Mouse (Mus musculus) kidney, embryonic 14.5 days (tissue): Measurements from ENCODE around the gene Pmp22. TPM values are rescaled to one million over a fixed set of nuclear protein-coding genes. Genes with fewer than 3 reads are reported as not detected.

ENCODE experiments used
- ATAC-seq: fragments of 200-750 bp; cut with Nextera tagmentation; 2 replicates; pipeline ENCODE4 v1.8.0; 2017; ENCODE audit warnings: moderate number of reproducible peaks, mild to moderate bottlenecking, moderate TSS enrichment, moderate library complexity; ENCODE audit not compliant: low FRiP score, low TSS enrichment
- H3K27ac ChIP-seq: fragments of 300-500 bp; sonication (generic); 2 replicates; pipeline ENCODE4 v1.5.1; 2014; ENCODE audit warnings: low read depth, mild to moderate bottlenecking, low read length, moderate library complexity, mixed read lengths
- H3K27me3 ChIP-seq: fragments of 300-500 bp; sonication (generic); 2 replicates; pipeline ENCODE4 v1.6.1; 2014; ENCODE audit warnings: mild to moderate bottlenecking, low read length; ENCODE audit not compliant: control insufficient read depth, insufficient read depth
- H3K36me3 ChIP-seq: fragments of 300-500 bp; sonication (generic); 2 replicates; pipeline ENCODE4 v1.6.1; 2014; ENCODE audit warnings: low read length, mixed read lengths; ENCODE audit not compliant: control insufficient read depth, insufficient read depth
- H3K4me1 ChIP-seq: fragments of 300-500 bp; sonication (generic); 2 replicates; pipeline ENCODE4 v1.6.1; 2014; ENCODE audit warnings: low read length, mixed read lengths; ENCODE audit not compliant: control insufficient read depth, insufficient read depth
- H3K4me2 ChIP-seq: fragments of 300-500 bp; sonication (generic); replicated peaks from 2 replicates; pipeline ENCODE4 v1.6.1; 2014; ENCODE audit warnings: low read depth, mild to moderate bottlenecking, low read length
- H3K4me3 ChIP-seq: fragments of 300-500 bp; sonication (generic); 2 replicates; pipeline ENCODE4 v1.5.1; 2014; ENCODE audit warnings: mild to moderate bottlenecking, low read length
- H3K9ac ChIP-seq: fragments of 300-500 bp; sonication (generic); 2 replicates; pipeline ENCODE4 v1.6.1; 2014; ENCODE audit warnings: low read depth, mild to moderate bottlenecking, low read length, moderate library complexity
- H3K9me3 ChIP-seq: fragments of 300-500 bp; sonication (generic); 2 replicates; pipeline ENCODE4 v1.6.1; 2016; ENCODE audit warnings: low read length; ENCODE audit not compliant: control insufficient read depth
- WGBS: fragments of 180-500 bp; shearing (Covaris S2); extraction: QIAGEN DNeasy Blood & Tissue Kit; methylation state at CpG from one replicate; pipeline ENCODE4 v1.1.7; 2014; 5-methylcytosine and 5-hydroxymethylcytosine counted together
- polyA plus RNA-seq: library from polyadenylated mRNA; unstranded; fragments of >200 nt; fragmentation: Nextera tagmentation; extraction: Ambion mirVana; gene quantifications from 2 replicates; pipeline ENCODE4 v1.2.1, GENCODE M21; 2014

The Pmp22 gene
- polyA plus RNA-seq, 1 experiment from 2014 or later = 68.1 TPM

DNA sequence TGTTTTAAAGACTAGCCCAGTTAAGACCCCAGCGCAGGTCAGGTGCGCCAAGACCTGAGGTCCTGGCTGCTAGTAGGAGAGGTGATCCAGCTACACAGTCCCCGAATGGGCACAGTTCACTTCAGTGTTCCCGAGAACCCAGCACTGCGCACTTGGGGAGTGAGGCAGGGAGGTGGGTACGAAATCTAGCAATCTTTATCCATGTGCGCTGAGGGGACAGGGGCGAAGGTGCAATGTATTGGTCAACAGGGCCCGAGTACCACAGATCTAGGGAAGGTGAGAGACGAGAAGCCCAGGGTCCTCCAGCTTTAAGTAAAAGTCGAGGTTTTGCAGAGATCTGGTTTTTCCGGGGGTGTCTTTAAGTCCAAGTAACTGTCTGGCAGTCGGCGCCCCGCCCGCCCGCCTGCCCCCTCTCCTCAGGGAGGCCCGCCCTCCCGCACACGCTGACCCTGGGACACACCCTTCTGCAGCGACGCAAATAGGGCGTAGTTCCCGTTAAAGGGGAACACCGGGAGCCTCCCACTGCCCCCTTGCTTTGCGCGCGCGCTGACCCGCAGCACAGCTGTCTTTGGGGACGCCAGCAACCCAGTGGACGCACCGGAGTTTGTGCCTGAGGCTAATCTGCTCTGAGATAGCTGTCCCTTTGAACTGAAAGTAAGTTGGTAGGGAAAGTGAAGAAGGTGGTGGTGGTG is 2.4 kb downstream of the Pmp22 start:
- Histone ChIP-seq H3K27ac (peak overlapping the region; percentile 90; the same call in 1 of the 2 replicates), H3K9me3 (no peaks in the 10 kb centered on the region), H3K4me3 (peak overlapping the region; percentile 61), H3K9ac (peak overlapping the region; percentile 71; the same call in 1 of the 2 replicates), H3K4me2 (peak overlapping the region; percentile 91), H3K36me3 (0 out of 2 replicates have a peak, but pooled peaks cover 3% of the 10 kb centered on the region), H3K27me3 (peaks cover 33% of the 10 kb centered on the region), H3K4me1 (peaks cover 30% of the 10 kb centered on the region)
- no peak for ATAC-seq
- WGBS = 5% methylated on average over 33 of the region's 33 CpGs

- Histone ChIP-seq H3K27ac (peak overlapping the region; percentile 90; the same call in 1 of the 2 replicates), H3K4me1 (peaks cover 30% of the 10 kb centered on the region), H3K9ac (peak overlapping the region; percentile 71; the same call in 1 of the 2 replicates), H3K27me3 (peaks cover 33% of the 10 kb centered on the region), H3K4me2 (peak overlapping the region; percentile 91), H3K4me3 (peak overlapping the region; percentile 61), H3K9me3 (no peaks in the 10 kb centered on the region), H3K36me3 (0 out of 2 replicates have a peak, but pooled peaks cover 3% of the 10 kb centered on the region)
- whole genome bisulfite sequencing = 5% methylated on average over 11 of the region's 11 CpGs
- no peak for ATAC-seq
Observed at GRCm38 (mm10) chr11:63131693-63132040, 2.9 kb downstream of the Pmp22 start.

GRCm38 (mm10) chr11:63132151-63132500 is 3.3 kb downstream of the Pmp22 start:
- Histone ChIP-seq H3K9me3 (no peaks in the 10 kb centered on the region), H3K4me1 (peaks cover 30% of the 10 kb centered on the region), H3K4me2 (peak overlapping the region; percentile 91), H3K9ac (peak overlapping the region; percentile 71), H3K36me3 (peaks cover 3% of the 10 kb centered on the region; the same call in 1 of the 2 replicates), H3K27me3 (peaks cover 33% of the 10 kb centered on the region), H3K4me3 (peak overlapping the region; percentile 61), H3K27ac (peak overlapping the region; percentile 90)
- WGBS = 1% methylated on average over 11 of the region's 11 CpGs
- no peak for ATAC-seq

DNA sequence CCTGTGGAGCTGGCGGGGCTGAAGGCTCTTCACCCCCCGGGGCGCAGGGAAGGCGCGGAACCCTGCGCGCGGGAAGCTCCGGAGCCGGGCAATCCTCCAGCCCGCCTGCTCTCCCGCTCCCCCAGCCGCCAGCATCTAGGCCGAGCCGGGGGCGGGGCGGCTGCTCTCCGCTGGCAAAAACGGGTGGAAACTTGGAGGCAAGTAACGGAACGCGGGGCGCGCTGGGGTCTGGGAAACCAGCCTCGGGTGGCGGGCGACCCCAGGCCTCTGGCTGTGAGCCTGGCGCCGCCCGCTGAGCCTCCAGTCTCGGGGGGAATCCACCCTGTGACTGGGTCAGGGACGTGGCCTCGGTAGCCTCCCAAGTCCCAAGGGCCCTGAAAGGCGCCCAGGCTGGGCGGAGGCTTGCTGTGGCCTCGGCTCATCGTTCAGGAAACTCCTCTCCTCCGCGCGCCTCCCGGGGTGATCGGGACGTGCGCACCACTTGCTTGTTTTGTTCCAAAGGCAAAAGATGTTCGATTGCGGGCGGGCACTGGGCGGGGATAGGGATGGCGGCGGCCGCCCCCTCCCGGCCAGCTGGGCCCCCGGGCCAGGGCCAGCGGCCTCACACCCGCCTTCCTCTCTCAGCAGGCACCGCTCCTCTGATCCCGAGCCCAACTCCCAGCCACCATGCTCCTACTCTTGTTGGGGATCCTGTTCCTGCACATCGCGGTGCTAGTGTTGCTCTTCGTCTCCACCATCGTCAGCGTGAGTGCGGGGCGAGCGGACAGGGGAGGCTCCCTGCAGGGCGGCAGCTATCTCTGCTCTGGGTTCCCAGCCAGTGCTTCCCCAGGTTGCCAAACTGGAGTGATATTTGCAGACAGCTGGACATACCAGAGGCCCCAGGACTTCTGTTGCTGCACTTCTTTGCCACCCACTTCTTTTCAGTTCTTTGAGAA is 4.0 kb downstream of the Pmp22 start:
- under 1% methylated on average over 61 of the region's 66 CpGs for WGBS
- peaks cover 33% of the 10 kb centered on the region for H3K27me3 ChIP-seq
- peaks cover 3% of the 10 kb centered on the region; the same call in 1 of the 2 replicates for H3K36me3 ChIP-seq
- H3K4me1 ChIP-seq = peaks cover 30% of the 10 kb centered on the region
- H3K9me3 ChIP-seq = no peaks in the 10 kb centered on the region
- H3K4me2 ChIP-seq = peak overlapping the region; percentile 91
- peak overlapping the region; percentile 71 for H3K9ac ChIP-seq
- ATAC-seq = peak; percentile 58; the same call in 1 of the 2 replicates
- peak overlapping the region; percentile 90 for H3K27ac ChIP-seq
- H3K4me3 ChIP-seq = peak overlapping the region; percentile 61

DNA sequence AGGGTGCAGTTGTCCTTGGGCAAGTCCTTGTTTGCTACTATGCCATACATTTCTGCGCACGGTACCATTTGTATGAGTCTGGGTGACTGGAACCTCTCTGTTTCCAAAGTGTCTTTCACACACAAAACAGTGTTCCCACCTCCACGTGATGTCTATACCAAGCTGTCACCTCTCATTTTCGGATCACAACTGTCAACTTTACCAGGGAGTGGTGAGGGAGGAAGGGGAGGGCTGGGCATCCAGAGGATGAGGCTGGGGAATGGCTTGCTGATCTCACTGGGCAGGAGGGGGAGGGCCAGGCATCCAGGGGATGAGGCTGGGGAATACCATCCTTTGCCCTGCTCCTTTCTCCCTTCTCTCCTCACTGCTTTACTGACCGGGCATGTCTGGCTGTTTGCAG is 5.2 kb downstream of the Pmp22 start:
- no peak overlapping the region for H3K9ac ChIP-seq
- H3K4me2 ChIP-seq = peak overlapping the region; percentile 91; the same call in 1 of the 2 replicates
- peaks cover 33% of the 10 kb centered on the region for H3K27me3 ChIP-seq
- ATAC-seq = no peak
- no peak overlapping the region for H3K27ac ChIP-seq
- no peak overlapping the region for H3K4me3 ChIP-seq
- H3K36me3 ChIP-seq = peaks cover 3% of the 10 kb centered on the region; the same call in 1 of the 2 replicates
- peaks cover 30% of the 10 kb centered on the region for H3K4me1 ChIP-seq
- no peaks in the 10 kb centered on the region for H3K9me3 ChIP-seq
- WGBS = 91% methylated on average over 5 of the region's 5 CpGs

DNA sequence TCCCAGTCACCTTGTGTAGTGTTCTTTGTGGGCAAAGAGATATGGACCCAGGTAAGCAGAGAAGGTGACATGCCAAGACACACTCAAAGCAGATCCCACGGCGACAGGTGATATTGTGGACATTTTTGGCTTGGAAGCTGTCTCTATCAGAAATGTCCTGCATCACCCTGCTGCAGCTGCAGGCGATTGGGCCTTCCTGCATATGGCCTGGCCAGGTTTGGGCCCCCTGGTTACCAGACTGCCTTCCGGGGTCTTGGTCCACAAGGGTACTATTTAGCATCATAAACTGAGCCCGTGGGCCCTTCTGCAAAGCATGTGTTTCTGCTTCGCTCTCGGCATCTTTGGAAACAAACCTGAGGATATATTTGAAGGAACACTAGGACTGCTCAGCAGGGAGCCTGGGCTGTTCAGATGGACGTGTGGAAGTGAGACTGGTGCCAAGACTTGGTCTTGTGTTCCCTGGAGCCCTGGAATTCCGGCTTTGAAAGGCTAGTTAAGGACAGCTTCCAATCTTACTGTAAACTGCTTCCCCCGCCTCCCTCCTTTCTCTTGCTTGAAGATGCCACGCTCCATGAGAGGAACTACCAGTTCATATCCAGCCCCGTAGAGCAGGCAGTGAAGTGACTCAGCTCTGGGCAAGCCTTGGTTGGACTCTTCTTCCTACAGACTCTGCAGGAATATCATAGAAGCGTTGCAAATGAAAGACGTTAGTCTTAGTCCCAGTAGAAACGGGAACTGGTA is 6.1 kb downstream of the Pmp22 start:
- H3K4me3 ChIP-seq = no peak overlapping the region
- peaks cover 3% of the 10 kb centered on the region; the same call in 1 of the 2 replicates for H3K36me3 ChIP-seq
- no peak for ATAC-seq
- H3K27ac ChIP-seq = no peak overlapping the region
- WGBS = 75% methylated on average over 15 of the region's 15 CpGs
- no peak overlapping the region for H3K9ac ChIP-seq
- no peak overlapping the region for H3K4me2 ChIP-seq
- peaks cover 27% of the 10 kb centered on the region; the same call in 1 of the 2 replicates for H3K4me1 ChIP-seq
- peaks cover 30% of the 10 kb centered on the region for H3K27me3 ChIP-seq
- no peaks in the 10 kb centered on the region for H3K9me3 ChIP-seq

DNA sequence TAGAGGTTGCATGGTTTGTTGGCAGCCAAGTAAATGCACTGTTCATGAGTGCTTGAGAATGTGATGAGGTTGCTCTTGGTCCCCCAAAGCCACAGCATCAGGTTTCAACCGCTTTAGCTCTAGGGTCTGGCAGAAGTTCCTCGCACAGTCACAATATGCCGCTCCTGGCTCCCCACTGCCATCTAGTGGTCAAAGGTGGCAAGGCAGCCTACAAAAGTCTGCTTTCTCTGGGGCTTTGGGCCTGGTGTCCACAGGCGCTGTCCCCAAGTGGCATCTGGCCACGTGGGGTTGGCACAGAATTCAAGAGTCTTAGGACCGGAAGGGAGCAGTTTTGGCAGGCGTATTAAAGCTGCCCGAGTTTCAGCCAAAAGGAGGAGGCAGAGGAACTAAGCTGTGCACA is 6.8 kb downstream of the Pmp22 start:
- WGBS = 2% methylated on average over 8 of the region's 8 CpGs
- H3K36me3 ChIP-seq = peaks cover 3% of the 10 kb centered on the region; the same call in 1 of the 2 replicates
- H3K9ac ChIP-seq = no peak overlapping the region
- ATAC-seq = peak; percentile 83
- peaks cover 22% of the 10 kb centered on the region; the same call in 1 of the 2 replicates for H3K4me1 ChIP-seq
- H3K4me3 ChIP-seq = no peak overlapping the region
- peak overlapping the region; percentile 31; the same call in 1 of the 2 replicates for H3K27ac ChIP-seq
- H3K4me2 ChIP-seq = no peak overlapping the region
- H3K27me3 ChIP-seq = peaks cover 23% of the 10 kb centered on the region
- no peaks in the 10 kb centered on the region for H3K9me3 ChIP-seq

DNA sequence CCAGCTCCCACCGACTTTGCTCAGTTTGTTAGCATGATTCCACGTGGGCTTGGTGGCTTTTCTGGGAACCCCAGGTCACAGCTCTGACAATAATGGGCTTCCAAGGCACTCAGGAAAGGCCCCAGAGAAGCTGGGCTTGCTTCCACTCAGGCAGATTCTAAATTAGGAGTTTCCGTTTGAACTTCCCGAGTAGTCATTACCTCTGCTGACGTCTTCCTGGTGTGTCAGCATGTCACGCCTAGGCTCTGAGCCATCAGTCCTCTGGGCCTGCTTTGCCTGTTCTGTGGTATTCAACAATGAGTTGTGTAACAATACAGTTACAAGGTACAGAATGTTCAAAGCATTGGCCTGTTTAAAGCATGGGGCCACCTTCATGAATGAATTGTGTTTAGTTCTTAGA is 7.4 kb downstream of the Pmp22 start:
- Histone ChIP-seq H3K9me3 (no peaks in the 10 kb centered on the region), H3K9ac (no peak overlapping the region), H3K4me1 (peaks cover 16% of the 10 kb centered on the region; the same call in 1 of the 2 replicates), H3K36me3 (peaks cover 3% of the 10 kb centered on the region; the same call in 1 of the 2 replicates), H3K4me3 (no peak overlapping the region), H3K27ac (peak overlapping the region; percentile 31; the same call in 1 of the 2 replicates), H3K27me3 (peaks cover 17% of the 10 kb centered on the region), H3K4me2 (no peak overlapping the region)
- no peak for ATAC-seq
- WGBS = 77% methylated on average over 6 of the region's 6 CpGs
